10 mouse cellular contexts compared by ENCODE assay signal in the genomic region with DNA sequence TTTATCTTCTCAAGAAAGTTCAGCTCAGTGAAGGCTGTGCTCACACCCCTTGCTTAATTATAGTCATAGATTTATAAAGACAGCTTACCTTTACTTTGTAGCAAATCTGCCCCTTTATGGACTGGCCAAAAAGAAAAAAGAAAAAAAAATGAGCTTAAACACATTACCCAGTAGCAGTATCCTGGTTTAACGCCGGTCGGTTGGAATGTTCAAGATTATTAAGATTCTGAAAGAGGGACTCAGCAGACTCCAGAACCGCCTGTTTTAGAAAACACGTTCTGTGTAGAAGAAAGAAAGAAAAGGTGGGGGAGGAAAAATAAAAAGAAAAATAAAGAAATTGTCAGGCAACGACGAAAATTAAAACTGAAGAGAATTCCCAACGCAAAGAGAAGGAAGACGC. TPM values are rescaled to one million over a fixed set of nuclear protein-coding genes. Genes with fewer than 3 reads are reported as not detected.
A peak's percentile ranks its signal among the peaks of the same experiment; 100 is the strongest.
DNase-seq lines count a peak whose midpoint lies in the region; ATAC-seq and TF ChIP-seq lines count a peak whose summit lies in the region.
"Had no signal": no experiment of that assay in that cellular context is flagged by ENCODE, and none has a peak within 500 bp of the region (broad histone marks: within the 10 kb centered on the region; RNA-seq: fewer than 3 reads in every experiment).

No protein-coding gene starts in this region.

- H3K4me3 ChIP-seq in heart, postnatal 0 days (ENCODE audit: low read depth, low read length), result peak overlapping the region; percentile 58
- peak overlapping the region; percentile 64 to 70; a peak in 3 of 4 replicates for H3K4me3 ChIP-seq in ES-E14 (ENCODE audit: insufficient read depth in 1 of 2, low read depth in 1 of 2, low read length in 2 of 2, poor library complexity in 1 of 2, severe bottlenecking in 1 of 2)
- H3K4me3 ChIP-seq in embryonic facial prominence, embryonic 14.5 days (ENCODE audit: low read depth, low read length), result peak overlapping the region; percentile 51
- H3K4me3 ChIP-seq in midbrain, embryonic 12.5 days, result peak overlapping the region; percentile 53

- H3K9ac ChIP-seq in heart, postnatal 0 days (replicated peaks; ENCODE audit: low read depth, low read length), result peak overlapping the region; percentile 53; the same call in 1 of the 2 replicates
- peak overlapping the region; percentile 23; the same call in 1 of the 2 replicates for H3K9ac ChIP-seq in ES-E14 (ENCODE audit: insufficient read depth, low read depth, low read length, poor library complexity, severe bottlenecking)
- H3K9ac ChIP-seq in embryonic facial prominence, embryonic 14.5 days (ENCODE audit: low read depth, low read length), result peak overlapping the region; percentile 62
- H3K9ac ChIP-seq in midbrain, embryonic 12.5 days (replicated peaks), result 0 out of 2 replicates have a peak overlapping the region, but pooled peaks have one; percentile 26

- TF ChIP-seq CTCF in heart, postnatal 0 days (IDR thresholded peaks at IDR 0.05; ENCODE audit: low read depth), result no peak

- H3K9me3 ChIP-seq in heart, postnatal 0 days (replicated peaks; ENCODE audit: control insufficient read depth, low read length), result no peaks in the 10 kb centered on the region
- no peaks in the 10 kb centered on the region for H3K9me3 ChIP-seq in ES-E14 (ENCODE audit: control insufficient read depth, insufficient read depth, low read depth, low read length)
- H3K9me3 ChIP-seq in embryonic facial prominence, embryonic 14.5 days (ENCODE audit: control insufficient read depth, low read length), result no peaks in the 10 kb centered on the region
- H3K9me3 ChIP-seq in midbrain, embryonic 12.5 days, result no peaks in the 10 kb centered on the region
- H3K9me3 ChIP-seq: hindbrain, embryonic 10.5 days had no signal

- no peaks in the 10 kb centered on the region for H3K36me3 ChIP-seq in heart, postnatal 0 days (replicated peaks; ENCODE audit: control insufficient read depth, insufficient read depth, low read length)
- no peaks in the 10 kb centered on the region for H3K36me3 ChIP-seq in ES-E14 (ENCODE audit: control insufficient read depth, insufficient read depth, low read length, poor library complexity, severe bottlenecking)
- no peaks in the 10 kb centered on the region for H3K36me3 ChIP-seq in embryonic facial prominence, embryonic 14.5 days (ENCODE audit: control insufficient read depth, insufficient read depth, low read length)
- H3K36me3 ChIP-seq in midbrain, embryonic 12.5 days, result no peaks in the 10 kb centered on the region
- H3K36me3 ChIP-seq: hindbrain, embryonic 10.5 days had no signal

- ATAC-seq in heart, postnatal 0 days (ENCODE audit: insufficient read depth, low read depth), result no peak
- no peak for ATAC-seq in embryonic facial prominence, embryonic 14.5 days (ENCODE audit: low read depth)
- ATAC-seq in midbrain, embryonic 12.5 days (ENCODE audit: low FRiP score, low read depth), result no peak

- intact Hi-C loops in heart, postnatal 25 days (cut with DNase I), result loop anchor here (5.0 kb wide), 1 partner anchor 1579 kb away; no protein-coding TSS in a partner anchor
- intact Hi-C loops in left cerebral cortex, postnatal 10 days (cut with DNase I), result loop anchor here (5.0 to 10.0 kb wide), 2 partner anchors 1589 to 1888 kb away; no protein-coding TSS in a partner anchor

- H3K27me3 ChIP-seq in heart, postnatal 0 days (ENCODE audit: control insufficient read depth, insufficient read depth, low read length), result peaks cover 92% of the 10 kb centered on the region
- H3K27me3 ChIP-seq in embryonic facial prominence, embryonic 14.5 days (replicated peaks; ENCODE audit: control insufficient read depth, insufficient read depth, low read length), result peaks cover 81% of the 10 kb centered on the region
- peaks cover 91% of the 10 kb centered on the region for H3K27me3 ChIP-seq in midbrain, embryonic 12.5 days

- TF ChIP-seq EP300 in heart, postnatal 0 days (IDR thresholded peaks at IDR 0.05; ENCODE audit: low read depth), result no peak

- in situ Hi-C loops in ES-E14 (cut with MboI; ENCODE audit: low sequenced_read_pairs in 2 of 2, unreplicated experiment in 2 of 2), result loop anchor here in 1 of 2 experiments (25.0 kb wide), 1 partner anchor 1896 kb away; the partner anchor contains the start of gene Lef1

- H3K27ac ChIP-seq in heart, postnatal 0 days (ENCODE audit: low read depth), result peak overlapping the region; percentile 64; the same call in 1 of the 2 replicates
- H3K27ac ChIP-seq in ES-E14 (ENCODE audit: insufficient read depth, low read depth, low read length, poor library complexity, severe bottlenecking), result peak overlapping the region; percentile 63; the same call in 1 of the 2 replicates
- H3K27ac ChIP-seq in embryonic facial prominence, embryonic 14.5 days (replicated peaks; ENCODE audit: low read depth, low read length), result peak overlapping the region; percentile 7; the same call in 1 of the 2 replicates
- H3K27ac ChIP-seq in midbrain, embryonic 12.5 days (replicated peaks), result 0 out of 2 replicates have a peak overlapping the region, but pooled peaks have one; percentile 64
- H3K27ac ChIP-seq: hindbrain, embryonic 10.5 days had no signal

- 7% methylated on average over 9 of the region's 9 CpGs for WGBS in heart, postnatal 0 days
- 7% methylated on average over 9 of the region's 9 CpGs for WGBS in embryonic facial prominence, embryonic 14.5 days
- 2% methylated on average over 9 of the region's 9 CpGs for WGBS in midbrain, embryonic 12.5 days

- no peak for DNase-seq in heart, postnatal 0 days (ENCODE audit: low spot score)
- no peak for DNase-seq in heart, postnatal 25 days (ENCODE audit: low spot score)
- DNase-seq in ES-E14 (ENCODE audit: low read depth, low spot score), result no peak
- no peak for DNase-seq in embryonic facial prominence, embryonic 14.5 days (ENCODE audit: low spot score)
- no peak for DNase-seq in left cerebral cortex, postnatal 10 days (ENCODE audit: extremely low spot score in 1 of 2, low spot score in 2 of 2)
- no peak for DNase-seq in left cerebral cortex, adult 18-20 months (ENCODE audit: low spot score in 2 of 2)
- no peak for DNase-seq in urinary bladder, postnatal 36 days (ENCODE audit: low spot score in 2 of 2)
- DNase-seq: cerebellum, adult 8-10 months had no signal

- H3K4me1 ChIP-seq in heart, postnatal 0 days (ENCODE audit: control insufficient read depth, insufficient read depth), result no peaks in the 10 kb centered on the region
- peaks cover 0 to 10% of the 10 kb centered on the region in 2 experiments; a peak in 1 of 4 replicates for H3K4me1 ChIP-seq in ES-E14 (ENCODE audit: control insufficient read depth in 2 of 2, insufficient read depth in 2 of 2, low read length in 2 of 2, poor library complexity in 1 of 2)
- H3K4me1 ChIP-seq in embryonic facial prominence, embryonic 14.5 days (ENCODE audit: control insufficient read depth, insufficient read depth, low read length), result 0 out of 2 replicates have a peak, but pooled peaks cover 4% of the 10 kb centered on the region
- H3K4me1 ChIP-seq in midbrain, embryonic 12.5 days, result peaks cover 23% of the 10 kb centered on the region

- peak overlapping the region; percentile 72 for H3K4me2 ChIP-seq in heart, postnatal 0 days (ENCODE audit: low read depth, low read length)
- peak overlapping the region; percentile 83 for H3K4me2 ChIP-seq in embryonic facial prominence, embryonic 14.5 days (ENCODE audit: low read depth, low read length)
- H3K4me2 ChIP-seq in midbrain, embryonic 12.5 days (replicated peaks), result peak overlapping the region; percentile 79; the same call in 1 of the 2 replicates

TF ChIP-seq in ES-E14, 5 proteins besides CTCF, POLR2A, EP300 and RAD21:
- TF ChIP-seq HCFC1 (IDR thresholded peaks at IDR 0.05; ENCODE audit: borderline replicate concordance, insufficient read depth, low read length) (no peak), ZC3H11A (IDR thresholded peaks at IDR 0.05; ENCODE audit: borderline replicate concordance, low read depth, low read length) (no peak), CHD2 (IDR thresholded peaks at IDR 0.05; ENCODE audit: low read depth, low read length) (no peak), ZNF384 (IDR thresholded peaks at IDR 0.05; ENCODE audit: low read depth, low read length) (no peak), MAFK (IDR thresholded peaks at IDR 0.05; ENCODE audit: insufficient read depth, low read depth, low read length) (no peak)

RNA-seq across cellular contexts. Expression of gene Pitx2, which starts 16.8 kb away (rescaled TPM):
- total RNA-seq in heart, postnatal 0 days (2014; rRNA removed; ENCODE audit: low replicate concordance), result 3.9 and 4.1 TPM in 2 replicates
- 11.7 and 13.0 TPM in 2 replicates for polyA plus RNA-seq in heart, postnatal 0 days (2015; fragmentation: Nextera tagmentation; extraction: Ambion mirVana)
- total RNA-seq in heart, postnatal 25 days (2021), result 1 to 10 TPM; 1.3 TPM
- 2.9 and 9.8 TPM in 2 replicates for total RNA-seq in ES-E14 (2012; rRNA removed)
- polyA plus RNA-seq in embryonic facial prominence, embryonic 14.5 days (2014; fragmentation: Nextera tagmentation; extraction: Ambion mirVana), result 37.7 and 38.6 TPM in 2 replicates
- polyA plus RNA-seq in midbrain, embryonic 12.5 days (2016; fragmentation: Nextera tagmentation; extraction: Ambion mirVana), result 65.6 and 78.1 TPM in 2 replicates
- not detected for total RNA-seq in left cerebral cortex, postnatal 10 days (2021)
- not detected for total RNA-seq in left cerebral cortex, adult 18-20 months (2021)

Comparison
In these comparisons a context has a peak if more than half of its experiments do, and no peak if none do; other contexts are left out.
1. H3K27ac ChIP-seq: peak in every context shown above with its lines; median percentile 64 in heart, postnatal 0 days; 64 in midbrain, embryonic 12.5 days; 63 in ES-E14; 7 in embryonic facial prominence, embryonic 14.5 days.